Mouse (Mus musculus): ENCODE measurements around the gene Aph1c. TPM values are rescaled to one million over a fixed set of nuclear protein-coding genes. Genes with fewer than 3 reads are reported as not detected.

The Aph1c gene
- polyA plus RNA-seq, 1 experiment = 93.9 TPM

- Histone ChIP-seq H3K27ac (ENCODE audit: insufficient read depth, low read depth, low read length) (no peak overlapping the region), H3K4me1 (ENCODE audit: control insufficient read depth, insufficient read depth, low read length) (peaks cover 38% of the 10 kb centered on the region), H3K4me3 (ENCODE audit: insufficient read depth, low read length) (no peak overlapping the region)
- TF ChIP-seq CTCF (IDR thresholded peaks at IDR 0.05; ENCODE audit: low read depth, low read length) (no peak), POLR2A (IDR thresholded peaks at IDR 0.05; ENCODE audit: borderline replicate concordance, low read depth, low read length) (no peak)
Observed at GRCm38 (mm10) chr9:66872015-66872727, 37.6 kb upstream of the Aph1c start.

- Histone ChIP-seq H3K4me1 (ENCODE audit: control insufficient read depth, insufficient read depth, low read length) (peaks cover 38% of the 10 kb centered on the region), H3K4me3 (ENCODE audit: insufficient read depth, low read length) (no peak overlapping the region), H3K27ac (ENCODE audit: insufficient read depth, low read depth, low read length) (no peak overlapping the region)
- TF ChIP-seq POLR2A (IDR thresholded peaks at IDR 0.05; ENCODE audit: borderline replicate concordance, low read depth, low read length) = no peak
- no peak for TF ChIP-seq CTCF (IDR thresholded peaks at IDR 0.05; ENCODE audit: low read depth, low read length)
Observed at GRCm38 (mm10) chr9:66864708-66865107, 30.2 kb upstream of the Aph1c start.

- TF ChIP-seq POLR2A (IDR thresholded peaks at IDR 0.05; ENCODE audit: borderline replicate concordance, low read depth, low read length) (no peak), CTCF (IDR thresholded peaks at IDR 0.05; ENCODE audit: low read depth, low read length) (no peak)
- H3K4me1 ChIP-seq (ENCODE audit: control insufficient read depth, insufficient read depth, low read length) = peaks cover 35% of the 10 kb centered on the region
Observed at GRCm38 (mm10) chr9:66863456-66863855, 28.9 kb upstream of the Aph1c start.

GRCm38 (mm10) chr9:66862202-66862601, 27.7 kb upstream of the Aph1c start:
- Histone ChIP-seq H3K4me1 (ENCODE audit: control insufficient read depth, insufficient read depth, low read length) (peaks cover 29% of the 10 kb centered on the region), H3K27ac (ENCODE audit: insufficient read depth, low read depth, low read length) (no peak overlapping the region), H3K4me3 (ENCODE audit: insufficient read depth, low read length) (no peak overlapping the region)
- TF ChIP-seq CTCF (IDR thresholded peaks at IDR 0.05; ENCODE audit: low read depth, low read length) (no peak), POLR2A (IDR thresholded peaks at IDR 0.05; ENCODE audit: borderline replicate concordance, low read depth, low read length) (no peak)

More at GRCm38 (mm10) chr9:66863456-66863855, 28.9 kb upstream of the Aph1c start:
- no peak overlapping the region for H3K4me3 ChIP-seq (ENCODE audit: insufficient read depth, low read length)
- H3K27ac ChIP-seq (ENCODE audit: insufficient read depth, low read depth, low read length) = no peak overlapping the region

- H3K4me1 ChIP-seq (ENCODE audit: control insufficient read depth, insufficient read depth, low read length) = peaks cover 31% of the 10 kb centered on the region
- no peak overlapping the region for H3K4me3 ChIP-seq (ENCODE audit: insufficient read depth, low read length)
- TF ChIP-seq POLR2A (IDR thresholded peaks at IDR 0.05; ENCODE audit: borderline replicate concordance, low read depth, low read length) (no peak), CTCF (IDR thresholded peaks at IDR 0.05; ENCODE audit: low read depth, low read length) (no peak)
- H3K27ac ChIP-seq (ENCODE audit: insufficient read depth, low read depth, low read length) = no peak overlapping the region
Observed at GRCm38 (mm10) chr9:66861104-66861767, 26.7 kb upstream of the Aph1c start.

GRCm38 (mm10) chr9:66859523-66859922, 25.0 kb upstream of the Aph1c start:
- Histone ChIP-seq H3K4me1 (ENCODE audit: control insufficient read depth, insufficient read depth, low read length) (peaks cover 18% of the 10 kb centered on the region), H3K27ac (ENCODE audit: insufficient read depth, low read depth, low read length) (no peak overlapping the region), H3K4me3 (ENCODE audit: insufficient read depth, low read length) (no peak overlapping the region)
- TF ChIP-seq POLR2A (IDR thresholded peaks at IDR 0.05; ENCODE audit: borderline replicate concordance, low read depth, low read length) = no peak
- TF ChIP-seq CTCF (IDR thresholded peaks at IDR 0.05; ENCODE audit: low read depth, low read length) = no peak

GRCm38 (mm10) chr9:66855865-66856264, 21.3 kb upstream of the Aph1c start:
- Histone ChIP-seq H3K27ac (ENCODE audit: insufficient read depth, low read depth, low read length) (0 out of 2 replicates have a peak overlapping the region, but pooled peaks have one; percentile 6), H3K4me3 (ENCODE audit: insufficient read depth, low read length) (no peak overlapping the region), H3K4me1 (ENCODE audit: control insufficient read depth, insufficient read depth, low read length) (peaks cover 7% of the 10 kb centered on the region)
- TF ChIP-seq CTCF (IDR thresholded peaks at IDR 0.05; ENCODE audit: low read depth, low read length) = no peak
- TF ChIP-seq POLR2A (IDR thresholded peaks at IDR 0.05; ENCODE audit: borderline replicate concordance, low read depth, low read length) = no peak

GRCm38 (mm10) chr9:66852592-66852991, 18.1 kb upstream of the Aph1c start:
- H3K27ac ChIP-seq (ENCODE audit: insufficient read depth, low read depth, low read length) = no peak overlapping the region
- TF ChIP-seq POLR2A (IDR thresholded peaks at IDR 0.05; ENCODE audit: borderline replicate concordance, low read depth, low read length) (no peak), CTCF (IDR thresholded peaks at IDR 0.05; ENCODE audit: low read depth, low read length) (no peak)
- H3K4me3 ChIP-seq (ENCODE audit: insufficient read depth, low read length) = no peak overlapping the region
- H3K4me1 ChIP-seq (ENCODE audit: control insufficient read depth, insufficient read depth, low read length) = peaks cover 4% of the 10 kb centered on the region; the same call in 1 of the 2 replicates

- no peaks in the 10 kb centered on the region for H3K4me1 ChIP-seq (ENCODE audit: control insufficient read depth, insufficient read depth, low read length)
- TF ChIP-seq CTCF (IDR thresholded peaks at IDR 0.05; ENCODE audit: low read depth, low read length) = no peak
- TF ChIP-seq POLR2A (IDR thresholded peaks at IDR 0.05; ENCODE audit: borderline replicate concordance, low read depth, low read length) = no peak
- H3K27ac ChIP-seq (ENCODE audit: insufficient read depth, low read depth, low read length) = no peak overlapping the region
- H3K4me3 ChIP-seq (ENCODE audit: insufficient read depth, low read length) = no peak overlapping the region
Observed at GRCm38 (mm10) chr9:66850966-66851365, 16.4 kb upstream of the Aph1c start.

GRCm38 (mm10) chr9:66846822-66847221, 12.3 kb upstream of the Aph1c start:
- TF ChIP-seq POLR2A (IDR thresholded peaks at IDR 0.05; ENCODE audit: borderline replicate concordance, low read depth, low read length) = no peak
- no peak for TF ChIP-seq CTCF (IDR thresholded peaks at IDR 0.05; ENCODE audit: low read depth, low read length)
- peaks cover 5% of the 10 kb centered on the region for H3K4me1 ChIP-seq (ENCODE audit: control insufficient read depth, insufficient read depth, low read length)
- H3K4me3 ChIP-seq (ENCODE audit: insufficient read depth, low read length) = no peak overlapping the region
- no peak overlapping the region for H3K27ac ChIP-seq (ENCODE audit: insufficient read depth, low read depth, low read length)
